Mouse (Mus musculus) midbrain, embryonic 14.5 days (tissue): Measurements from ENCODE around the gene Stox2. TPM values are rescaled to one million over a fixed set of nuclear protein-coding genes. Genes with fewer than 3 reads are reported as not detected.

ENCODE experiments used
- ATAC-seq: fragments of 200-750 bp; cut with Nextera tagmentation; 2 replicates; pipeline ENCODE4 v1.8.0; 2017; ENCODE audit warnings: moderate number of reproducible peaks, moderate library complexity; ENCODE audit not compliant: low FRiP score, low TSS enrichment
- DNase-seq: peaks from one replicate; pipeline ENCODE4 v3.0.0-alpha.2; 2015
- H3K27ac ChIP-seq: fragments of 300-500 bp; sonication (generic); replicated peaks from 2 replicates; pipeline ENCODE4 v1.5.1; 2014; ENCODE audit warnings: mild to moderate bottlenecking, low read depth, low read length, moderate library complexity
- H3K27me3 ChIP-seq: fragments of 300-500 bp; sonication (generic); 2 replicates; pipeline ENCODE4 v1.6.1; 2014; ENCODE audit warnings: low read length, control low read depth, mixed read lengths; ENCODE audit not compliant: control insufficient read depth, insufficient read depth
- H3K36me3 ChIP-seq: fragments of 300-500 bp; sonication (generic); 2 replicates; pipeline ENCODE4 v1.6.1; 2014; ENCODE audit warnings: low read length, control low read depth; ENCODE audit not compliant: control insufficient read depth, insufficient read depth
- H3K4me1 ChIP-seq: fragments of 300-500 bp; sonication (generic); 2 replicates; pipeline ENCODE4 v1.6.1; 2014; ENCODE audit warnings: mild to moderate bottlenecking, antibody characterized with exemption, low read length, control low read depth; ENCODE audit not compliant: control insufficient read depth, insufficient read depth
- H3K4me2 ChIP-seq: fragments of 300-500 bp; sonication (generic); 2 replicates; pipeline ENCODE4 v1.6.1; 2014; ENCODE audit warnings: mild to moderate bottlenecking, low read length, moderate library complexity
- H3K4me3 ChIP-seq: fragments of 300-500 bp; sonication (generic); replicated peaks from 2 replicates; pipeline ENCODE4 v1.5.1; 2014; ENCODE audit warnings: low read depth, low read length
- H3K9ac ChIP-seq: fragments of 300-500 bp; sonication (generic); replicated peaks from 2 replicates; pipeline ENCODE4 v1.6.1; 2014; ENCODE audit warnings: mild to moderate bottlenecking, low read length, moderate library complexity
- H3K9me3 ChIP-seq: fragments of 300-500 bp; sonication (generic); 2 replicates; pipeline ENCODE4 v1.6.1; 2016; ENCODE audit warnings: low read length, control low read depth, mixed read lengths; ENCODE audit not compliant: control insufficient read depth
- WGBS: fragments of 180-500 bp; shearing (Covaris S2); extraction: QIAGEN DNeasy Blood & Tissue Kit; methylation state at CpG from one replicate; pipeline ENCODE4 v1.1.7; 2014; 5-methylcytosine and 5-hydroxymethylcytosine counted together
- polyA plus RNA-seq: library from polyadenylated mRNA; unstranded; fragments of >200 nt; fragmentation: Nextera tagmentation; extraction: Ambion mirVana; gene quantifications from 2 replicates; pipeline ENCODE4 v1.2.1, GENCODE M21; 2014

Gene Stox2
- polyA plus RNA-seq, 1 experiment from 2014 or later = 53.9 TPM

- DNase-seq (peak; percentile 90), ATAC-seq (peak; percentile 84)
- peak overlapping the region; percentile 100 for H3K9ac ChIP-seq
- H3K4me3 ChIP-seq = peak overlapping the region; percentile 89
- peaks cover 29% of the 10 kb centered on the region for H3K4me1 ChIP-seq
- no peaks in the 10 kb centered on the region for H3K27me3 ChIP-seq
- WGBS = under 1% methylated on average over 96 of the region's 97 CpGs
- H3K27ac ChIP-seq = peak overlapping the region; percentile 99
- no peaks in the 10 kb centered on the region for H3K36me3 ChIP-seq
- H3K9me3 ChIP-seq = no peaks in the 10 kb centered on the region
- peak overlapping the region; percentile 98 for H3K4me2 ChIP-seq
These were observed 157.2 kb downstream of the Stox2 start for GRCm38 (mm10) chr8:47288866-47289541.

- DNase-seq = peak; percentile 83
- peak overlapping the region; percentile 99 for H3K27ac ChIP-seq
- no peaks in the 10 kb centered on the region for H3K27me3 ChIP-seq
- peak overlapping the region; percentile 89 for H3K4me3 ChIP-seq
- no peaks in the 10 kb centered on the region for H3K9me3 ChIP-seq
- peaks cover 37% of the 10 kb centered on the region for H3K4me1 ChIP-seq
- WGBS = under 1% methylated on average over 77 of the region's 78 CpGs
- no peaks in the 10 kb centered on the region for H3K36me3 ChIP-seq
- peak; percentile 59 for ATAC-seq
- peak overlapping the region; percentile 100 for H3K9ac ChIP-seq
- peak overlapping the region; percentile 98 for H3K4me2 ChIP-seq
These were observed 157.9 kb downstream of the Stox2 start for GRCm38 (mm10) chr8:47288131-47288865.

- Histone ChIP-seq H3K9me3 (no peaks in the 10 kb centered on the region), H3K9ac (peak overlapping the region; percentile 100), H3K36me3 (no peaks in the 10 kb centered on the region), H3K27me3 (no peaks in the 10 kb centered on the region), H3K27ac (peak overlapping the region; percentile 99), H3K4me3 (peak overlapping the region; percentile 89), H3K4me2 (peak overlapping the region; percentile 98), H3K4me1 (peaks cover 41% of the 10 kb centered on the region)
- WGBS = under 1% methylated on average over 33 of the region's 33 CpGs
- ATAC-seq (peak; percentile 9), DNase-seq (peak; percentile 75)
These were observed 158.5 kb downstream of the Stox2 start for GRCm38 (mm10) chr8:47287641-47288130.

- Histone ChIP-seq H3K36me3 (no peaks in the 10 kb centered on the region), H3K9ac (peak overlapping the region; percentile 100), H3K27me3 (no peaks in the 10 kb centered on the region), H3K4me1 (peaks cover 45% of the 10 kb centered on the region), H3K4me3 (peak overlapping the region; percentile 89), H3K27ac (peak overlapping the region; percentile 99), H3K4me2 (peak overlapping the region; percentile 98), H3K9me3 (no peaks in the 10 kb centered on the region)
- 0 out of 2 replicates have a peak, but pooled peaks have one; percentile 0 for ATAC-seq
- under 1% methylated on average over 16 of the region's 16 CpGs for WGBS
- DNase-seq = peak; percentile 80
These were observed 159.0 kb downstream of the Stox2 start for GRCm38 (mm10) chr8:47287201-47287621.

- Histone ChIP-seq H3K4me1 (peaks cover 55% of the 10 kb centered on the region), H3K4me3 (peak overlapping the region; percentile 89), H3K27ac (peak overlapping the region; percentile 99), H3K9ac (peak overlapping the region; percentile 100), H3K4me2 (peak overlapping the region; percentile 98), H3K9me3 (no peaks in the 10 kb centered on the region), H3K27me3 (no peaks in the 10 kb centered on the region), H3K36me3 (no peaks in the 10 kb centered on the region)
- WGBS = 28% methylated on average over 12 of the region's 12 CpGs
- no peak for DNase-seq
- ATAC-seq = no peak
These were observed 160.0 kb downstream of the Stox2 start for GRCm38 (mm10) chr8:47286081-47286700.

GRCm38 (mm10) chr8:47285435-47285834 is 160.7 kb downstream of the Stox2 start:
- H3K36me3 ChIP-seq = no peaks in the 10 kb centered on the region
- H3K27me3 ChIP-seq = no peaks in the 10 kb centered on the region
- H3K27ac ChIP-seq = peak overlapping the region; percentile 99
- peaks cover 61% of the 10 kb centered on the region for H3K4me1 ChIP-seq
- ATAC-seq = no peak
- peak overlapping the region; percentile 89 for H3K4me3 ChIP-seq
- peak overlapping the region; percentile 100 for H3K9ac ChIP-seq
- peak overlapping the region; percentile 98 for H3K4me2 ChIP-seq
- DNase-seq = peak; percentile 57
- no peaks in the 10 kb centered on the region for H3K9me3 ChIP-seq
- WGBS = 12% methylated on average over 6 of the region's 6 CpGs

GRCm38 (mm10) chr8:47284329-47285326 is 161.5 kb downstream of the Stox2 start:
- H3K27ac ChIP-seq = peak overlapping the region; percentile 75
- WGBS = 16% methylated on average over 21 of the region's 21 CpGs

More at GRCm38 (mm10) chr8:47284329-47285326, 161.5 kb downstream of the Stox2 start:
- no peak for ATAC-seq
- no peaks in the 10 kb centered on the region for H3K36me3 ChIP-seq
- H3K9me3 ChIP-seq = no peaks in the 10 kb centered on the region
- H3K4me2 ChIP-seq = peak overlapping the region; percentile 98
- DNase-seq = peak; percentile 74
- H3K9ac ChIP-seq = peak overlapping the region; percentile 100
- peak overlapping the region; percentile 89 for H3K4me3 ChIP-seq
- H3K27me3 ChIP-seq = no peaks in the 10 kb centered on the region
- peaks cover 62% of the 10 kb centered on the region for H3K4me1 ChIP-seq
